Mouse (Mus musculus) liver, postnatal 0 days (tissue): ENCODE results near the gene Dpp8. TPM values are rescaled to one million over a fixed set of nuclear protein-coding genes. Genes with fewer than 3 reads are reported as not detected.
"Not testable (repeated sequence)": the region's sequence is repeated elsewhere in the genome, so short reads cannot be mapped to it uniquely, and the experiment has no call there.

Source experiments
- ATAC-seq: fragments of 200-750 bp; cut with Nextera tagmentation; 2 replicates; pipeline ENCODE4 v1.8.0; 2017; ENCODE audit warnings: mild to moderate bottlenecking, moderate library complexity
- DNase-seq: peaks from one replicate; pipeline ENCODE4 v3.0.0-alpha.2; 2016
- H3K27ac ChIP-seq: fragments of 300-500 bp; sonication (generic); 2 replicates; pipeline ENCODE4 v1.5.1; 2014; ENCODE audit warnings: antibody characterized with exemption, moderate library complexity, mild to moderate bottlenecking, low read depth
- H3K27me3 ChIP-seq: fragments of 300-500 bp; sonication (generic); 2 replicates; pipeline ENCODE4 v1.6.1; 2014; ENCODE audit warnings: low read length, control low read depth, mixed read lengths; ENCODE audit not compliant: insufficient read depth
- H3K36me3 ChIP-seq: fragments of 300-500 bp; sonication (generic); replicated peaks from 2 replicates; pipeline ENCODE4 v1.6.1; 2014; ENCODE audit warnings: mild to moderate bottlenecking, control low read depth, low read length, moderate library complexity, mixed read lengths; ENCODE audit not compliant: insufficient read depth
- H3K4me1 ChIP-seq: fragments of 300-500 bp; sonication (generic); 2 replicates; pipeline ENCODE4 v1.6.1; 2014; ENCODE audit warnings: antibody characterized with exemption, mild to moderate bottlenecking, control low read depth; ENCODE audit not compliant: insufficient read depth
- H3K4me2 ChIP-seq: fragments of 300-500 bp; sonication (generic); 2 replicates; pipeline ENCODE4 v1.6.1; 2014; ENCODE audit warnings: low read depth, mild to moderate bottlenecking, low read length, moderate library complexity, mixed read lengths
- H3K4me3 ChIP-seq: fragments of 300-500 bp; sonication (generic); 2 replicates; pipeline ENCODE4 v1.5.1; 2014; ENCODE audit warnings: low read depth, low read length
- H3K9ac ChIP-seq: fragments of 300-500 bp; sonication (generic); replicated peaks from 2 replicates; pipeline ENCODE4 v1.6.1; 2014; ENCODE audit warnings: mild to moderate bottlenecking, moderate library complexity
- H3K9me3 ChIP-seq: fragments of 300-500 bp; sonication (generic); 2 replicates; pipeline ENCODE4 v1.6.1; 2016; ENCODE audit warnings: mild to moderate bottlenecking, control low read depth, low read length, mixed read lengths
- CTCF ChIP-seq: sonication (generic); IDR thresholded peaks from 2 replicates; pipeline ENCODE4 v1.5.1; 2016; ENCODE audit warnings: antibody characterized with exemption, low read depth
- EP300 ChIP-seq: IDR thresholded peaks from 2 replicates; pipeline ENCODE4 v1.6.1; 2016; ENCODE audit warnings: antibody characterized with exemption, low read depth, mild to moderate bottlenecking
- WGBS: fragments of 180-500 bp; shearing (Covaris S2); extraction: QIAGEN DNeasy Blood & Tissue Kit; methylation state at CpG from one replicate; pipeline ENCODE4 v1.1.7; 2014; ENCODE audit not compliant: insufficient replicate concordance; 5-methylcytosine and 5-hydroxymethylcytosine counted together
- polyA plus RNA-seq: library from polyadenylated mRNA; unstranded; fragments of >200 nt; fragmentation: Nextera tagmentation; extraction: Ambion mirVana; gene quantifications from 2 replicates; pipeline ENCODE4 v1.2.1, GENCODE M21; 2015

Dpp8 gene
- polyA plus RNA-seq, 1 experiment from 2014 or later, result 10.6 TPM

DNA sequence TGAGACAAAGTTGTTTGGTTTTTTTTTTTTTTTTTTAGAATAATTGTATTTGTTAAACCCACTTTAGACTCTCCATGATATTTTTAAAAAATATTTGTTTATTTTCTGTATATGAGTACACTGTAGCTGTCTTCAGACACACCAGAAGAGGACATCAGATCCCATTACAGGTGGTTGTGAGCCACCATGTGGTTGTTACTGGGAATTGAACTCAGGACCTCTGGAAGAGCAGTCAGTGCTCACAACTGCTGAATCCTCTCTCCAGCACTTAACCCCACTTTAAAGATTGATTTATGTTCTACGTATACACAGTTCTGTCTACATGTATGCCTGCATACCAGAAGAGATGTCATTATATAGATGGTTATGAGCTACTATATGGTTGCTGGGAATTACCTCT lies 36.8 kb upstream of the Dpp8 start:
- not testable (repeated sequence) for H3K4me2 ChIP-seq, DNase-seq, H3K4me3 ChIP-seq, H3K4me1 ChIP-seq, H3K27ac ChIP-seq, H3K9ac ChIP-seq, ATAC-seq, H3K9me3 ChIP-seq, H3K27me3 ChIP-seq
- 76% methylated on average over 1 of the region's 1 CpGs for WGBS
- peaks cover 37% of the 10 kb centered on the region for H3K36me3 ChIP-seq
- TF ChIP-seq CTCF, result peak; percentile 19

DNA sequence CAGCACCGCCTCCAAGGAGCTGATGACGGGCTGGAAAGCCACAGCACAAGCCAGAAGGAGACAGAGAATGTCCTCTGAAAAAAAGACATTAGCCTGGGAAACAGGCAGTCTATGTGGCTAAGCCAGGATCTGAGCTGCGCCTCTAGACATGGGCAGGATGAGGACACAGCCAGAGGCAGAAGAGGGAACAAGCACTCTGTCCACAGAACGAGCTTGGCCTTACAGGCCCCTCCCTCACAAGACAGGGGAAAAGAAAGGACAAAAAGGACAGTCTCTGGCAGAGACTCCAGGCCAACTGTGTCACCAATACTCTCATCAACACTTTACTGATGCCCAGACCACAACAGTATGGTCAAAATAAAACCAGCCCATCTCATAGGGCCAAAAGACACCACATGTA lies 30.7 kb upstream of the Dpp8 start:
- Histone ChIP-seq H3K9ac (no peak overlapping the region), H3K27ac (no peak overlapping the region), H3K4me3 (no peak overlapping the region), H3K9me3 (no peaks in the 10 kb centered on the region), H3K4me2 (no peak overlapping the region), H3K4me1 (no peaks in the 10 kb centered on the region), H3K36me3 (peaks cover 55% of the 10 kb centered on the region), H3K27me3 (no peaks in the 10 kb centered on the region)
- DNase-seq (no peak), ATAC-seq (no peak)
- 69% methylated on average over 4 of the region's 4 CpGs for WGBS
- TF ChIP-seq EP300, result no peak

DNA sequence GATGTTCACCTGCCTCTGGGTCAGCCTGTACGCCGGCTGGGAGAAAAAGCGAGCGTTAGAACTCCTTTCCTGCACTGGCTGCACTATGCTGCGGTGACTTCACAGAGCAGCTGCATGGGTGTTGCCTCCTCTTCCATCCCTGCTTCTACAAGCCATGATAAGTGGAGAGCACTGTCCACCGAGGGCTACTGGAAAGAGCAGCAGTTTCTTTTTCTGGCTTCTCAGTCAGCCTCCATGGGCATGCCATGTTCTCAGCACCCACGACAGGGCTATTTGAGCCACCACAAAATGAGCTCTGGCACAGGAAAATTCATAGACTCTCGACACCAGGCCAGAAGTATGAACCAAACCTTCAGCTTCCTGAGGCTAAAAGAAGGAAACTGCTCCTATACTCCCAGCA lies 26.5 kb upstream of the Dpp8 start:
- ATAC-seq, result no peak
- DNase-seq, result no peak
- H3K4me2 ChIP-seq, result no peak overlapping the region
- no peak for TF ChIP-seq CTCF
- TF ChIP-seq EP300, result no peak
- H3K4me3 ChIP-seq, result no peak overlapping the region
- H3K9me3 ChIP-seq, result no peaks in the 10 kb centered on the region
- H3K9ac ChIP-seq, result no peak overlapping the region
- no peaks in the 10 kb centered on the region for H3K4me1 ChIP-seq
- no peaks in the 10 kb centered on the region for H3K27me3 ChIP-seq
- WGBS, result 89% methylated on average over 8 of the region's 8 CpGs
- H3K36me3 ChIP-seq, result peaks cover 44% of the 10 kb centered on the region
- no peak overlapping the region for H3K27ac ChIP-seq

DNA sequence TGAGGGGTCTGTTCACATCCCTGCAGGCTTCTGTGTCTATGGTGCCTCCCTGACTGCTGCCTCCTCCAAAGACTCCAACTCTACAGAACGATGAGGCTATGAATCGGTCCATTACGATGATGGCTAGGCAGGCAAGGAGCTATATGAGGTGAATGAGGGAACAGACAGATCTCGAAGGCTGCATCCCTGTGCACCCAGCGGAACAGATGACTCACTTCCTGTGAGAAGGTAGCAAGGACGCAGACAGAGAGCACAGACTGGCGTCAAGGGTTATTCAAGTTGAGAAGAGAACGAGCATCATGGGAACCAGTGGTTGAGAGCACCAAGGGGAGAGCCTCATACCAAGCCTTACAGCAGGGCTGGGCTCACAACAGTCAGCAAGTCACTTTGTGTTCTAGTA lies 21.6 kb upstream of the Dpp8 start:
- no peak for ATAC-seq
- H3K4me1 ChIP-seq, result peaks cover 11% of the 10 kb centered on the region
- TF ChIP-seq CTCF (no peak), EP300 (no peak)

DNA sequence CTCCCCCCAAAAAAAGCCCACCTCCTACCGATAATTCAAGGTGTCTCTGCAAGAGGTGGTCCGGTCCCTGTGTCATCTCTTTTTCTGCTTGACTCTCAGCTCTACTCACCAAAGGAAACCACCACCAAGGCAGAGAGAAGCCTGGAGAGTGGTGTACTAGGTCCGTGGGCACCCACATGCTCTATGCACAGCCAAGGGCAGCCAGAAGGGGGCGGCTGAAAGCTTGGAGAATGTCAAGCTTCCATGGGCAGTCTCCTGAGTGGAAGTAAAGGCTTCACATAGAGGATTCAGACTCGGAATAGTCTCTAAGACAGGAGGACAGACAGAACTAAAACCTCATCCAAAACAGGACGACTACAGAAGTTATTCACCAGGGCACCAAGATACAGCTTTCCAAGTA lies 20.9 kb upstream of the Dpp8 start:
- H3K9me3 ChIP-seq, result no peaks in the 10 kb centered on the region
- H3K9ac ChIP-seq, result no peak overlapping the region
- 52% methylated on average over 6 of the region's 6 CpGs for WGBS
- no peak overlapping the region for H3K27ac ChIP-seq
- no peak overlapping the region for H3K4me3 ChIP-seq
- ATAC-seq (peak; percentile 38; the same call in 1 of the 2 replicates), DNase-seq (peak; percentile 56)
- peak; percentile 64 for TF ChIP-seq CTCF
- no peak for TF ChIP-seq EP300
- H3K27me3 ChIP-seq, result no peaks in the 10 kb centered on the region
- H3K4me1 ChIP-seq, result peaks cover 17% of the 10 kb centered on the region
- peaks cover 10% of the 10 kb centered on the region for H3K36me3 ChIP-seq
- no peak overlapping the region for H3K4me2 ChIP-seq

More for the DNA sequence above, 21.6 kb upstream of the Dpp8 start:
- 72% methylated on average over 8 of the region's 8 CpGs for WGBS
- H3K27me3 ChIP-seq, result no peaks in the 10 kb centered on the region
- no peak overlapping the region for H3K4me3 ChIP-seq
- H3K9ac ChIP-seq, result no peak overlapping the region
- no peak for DNase-seq
- no peak overlapping the region for H3K4me2 ChIP-seq
- H3K9me3 ChIP-seq, result no peaks in the 10 kb centered on the region
- H3K36me3 ChIP-seq, result peaks cover 16% of the 10 kb centered on the region
- no peak overlapping the region for H3K27ac ChIP-seq

DNA sequence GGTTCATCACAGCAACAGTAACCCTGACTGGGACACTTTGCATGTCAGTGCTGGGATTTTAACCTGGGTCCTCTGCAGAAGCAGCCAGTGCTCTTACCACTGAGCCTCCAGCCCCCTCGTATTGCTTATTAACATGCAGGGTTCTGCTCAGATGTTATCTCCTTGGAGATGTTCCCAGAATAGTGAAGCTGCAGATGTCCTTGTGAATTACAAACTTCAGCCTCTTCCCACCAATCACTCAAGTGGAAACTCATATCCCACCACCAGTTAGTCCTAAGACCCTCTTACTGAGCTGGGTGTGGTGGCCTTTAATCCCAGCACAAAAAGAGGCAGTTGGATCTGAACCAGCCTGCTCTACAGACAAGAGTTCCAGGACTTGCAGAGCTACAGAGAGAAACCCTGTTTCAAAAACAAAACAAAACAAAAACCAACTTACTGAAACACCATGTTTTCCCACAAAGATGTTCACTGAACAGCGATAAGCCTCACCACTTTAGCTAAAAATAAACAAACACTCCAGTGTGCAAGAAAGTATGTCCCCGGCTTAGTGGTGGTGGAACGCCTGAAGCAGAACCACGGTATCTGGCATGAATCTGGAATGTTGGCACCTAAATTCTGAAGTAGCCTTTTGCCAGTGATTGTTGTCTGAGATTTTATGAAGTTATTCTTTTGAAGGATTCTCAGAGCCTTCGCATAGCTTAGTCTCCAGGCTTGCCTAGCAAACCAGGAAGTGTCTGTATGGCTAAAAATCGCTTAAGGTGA lies 16.6 kb upstream of the Dpp8 start:
- Histone ChIP-seq H3K4me2 (no peak overlapping the region), H3K9me3 (no peaks in the 10 kb centered on the region), H3K36me3 (no peaks in the 10 kb centered on the region; the same call in 1 of the 2 replicates), H3K27ac (peak overlapping the region; percentile 26; the same call in 1 of the 2 replicates), H3K9ac (0 out of 2 replicates have a peak overlapping the region, but pooled peaks have one; percentile 23), H3K27me3 (no peaks in the 10 kb centered on the region), H3K4me1 (peaks cover 33% of the 10 kb centered on the region), H3K4me3 (no peak overlapping the region)
- WGBS, result 50% methylated on average over 7 of the region's 7 CpGs
- no peak for DNase-seq
- TF ChIP-seq CTCF (no peak), EP300 (no peak)
- no peak for ATAC-seq
